Mouse (Mus musculus): ENCODE results near the gene Wipf1.

The Wipf1 gene

GRCm38 (mm10) chr2:73529356-73530330 is at the start of gene Wipf1:
Gene Wipf1, minus strand, starts transcription at chr2:73529734.
- DNase-seq: peak; percentile 73 to 78

- DNase-seq: no peak
Measured at GRCm38 (mm10) chr2:73579168-73579567, 49.6 kb upstream of the Wipf1 start.

GRCm38 (mm10) chr2:73574418-73574817 is 44.9 kb upstream of the Wipf1 start:
- DNase-seq: no peak

- no peak for DNase-seq
Measured at GRCm38 (mm10) chr2:73573556-73573955, 44.0 kb upstream of the Wipf1 start.

DNA sequence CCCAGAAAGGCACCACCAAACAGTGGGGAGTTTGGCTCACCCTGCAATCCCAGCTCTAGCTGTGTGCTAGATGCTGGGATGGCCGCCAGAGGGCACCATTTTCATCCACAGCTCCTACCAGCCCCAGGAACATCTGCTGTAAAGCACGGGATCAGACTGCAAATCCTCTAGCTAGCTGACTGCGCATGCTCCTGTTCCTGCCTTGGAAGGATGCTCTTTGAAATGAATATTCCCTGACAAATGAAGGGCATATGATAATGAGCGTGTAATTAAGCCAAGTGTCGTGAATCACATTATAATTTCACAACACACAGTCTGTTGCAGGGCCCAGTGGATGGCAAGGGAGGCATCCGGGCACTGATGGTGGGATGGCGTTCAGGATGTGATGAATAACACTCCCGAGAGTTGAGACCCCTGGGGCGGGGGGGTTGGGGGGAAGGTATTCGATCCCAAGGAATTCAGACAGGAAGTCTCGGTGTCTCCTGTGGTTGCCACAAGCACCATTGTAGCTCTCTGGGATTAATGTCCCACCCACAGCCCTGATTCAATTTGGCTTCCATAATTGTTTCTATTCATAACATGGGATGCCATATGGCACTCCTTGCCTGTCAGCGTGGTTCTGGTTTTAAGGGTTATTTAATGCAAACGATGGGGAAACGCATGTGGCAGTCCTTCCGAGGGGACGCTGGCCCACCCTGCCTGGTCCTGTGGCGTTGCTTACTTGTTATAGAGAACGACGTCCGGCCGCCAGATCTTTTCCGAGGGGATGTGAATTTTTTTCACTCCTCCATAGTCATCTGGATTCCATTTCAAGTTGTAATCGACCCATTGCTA is 43.2 kb upstream of the Wipf1 start:
- DNase-seq: peak; percentile 57 to 70

DNA sequence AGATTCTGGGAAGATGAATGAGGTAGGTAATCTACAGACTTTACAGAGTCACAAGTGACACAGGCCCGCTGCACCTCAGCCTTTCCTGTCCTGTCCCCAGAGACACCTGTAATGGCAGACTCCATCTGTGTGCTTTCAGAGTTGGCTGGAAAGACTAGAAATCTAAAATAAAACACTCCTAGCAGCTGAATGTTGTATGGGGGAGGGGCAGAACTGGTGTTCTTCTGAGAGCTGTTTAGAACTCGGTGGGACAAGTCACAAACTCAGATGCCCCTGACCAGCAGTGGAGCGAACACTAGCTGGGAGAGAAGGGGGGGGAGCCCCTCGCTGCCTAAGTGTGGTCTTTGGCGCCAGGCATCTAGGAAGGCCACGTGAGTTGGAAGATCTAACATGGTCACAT is 42.4 kb upstream of the Wipf1 start:
- no peak for DNase-seq

GRCm38 (mm10) chr2:73571304-73571703 is 41.8 kb upstream of the Wipf1 start:
- DNase-seq: no peak

DNA sequence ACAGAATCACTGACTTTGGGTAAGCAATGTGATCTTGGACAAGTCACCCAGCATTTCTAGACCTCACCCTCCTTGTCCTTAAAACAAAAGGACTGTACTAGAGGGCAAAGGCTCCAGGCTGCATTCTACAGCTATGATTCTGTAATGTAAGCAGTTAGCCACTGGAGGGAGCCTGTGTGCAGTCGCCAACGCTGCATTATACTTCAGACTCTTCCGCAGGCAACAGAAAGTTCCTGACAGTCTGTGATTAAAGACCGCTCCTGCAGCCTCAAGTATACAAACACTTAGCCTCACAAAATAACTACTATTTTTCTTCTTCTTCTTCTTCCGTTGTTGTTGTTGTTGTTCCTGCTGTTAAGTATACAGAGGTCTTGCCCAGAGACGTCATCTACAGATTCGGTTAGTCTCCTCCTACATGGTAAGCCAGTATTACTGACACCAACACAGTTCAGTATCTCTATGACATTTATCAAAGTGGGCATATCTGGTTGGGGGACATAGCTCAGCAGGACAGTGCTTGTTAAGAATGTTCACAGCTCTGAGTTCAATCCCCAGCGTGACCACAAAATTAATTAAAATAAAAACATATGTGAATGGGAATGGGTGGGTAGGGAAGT is 37.6 kb upstream of the Wipf1 start:
- peak; percentile 50 to 71 for DNase-seq

GRCm38 (mm10) chr2:73566162-73566561 is 36.6 kb upstream of the Wipf1 start:
- DNase-seq: peak; percentile 19 to 28

DNA sequence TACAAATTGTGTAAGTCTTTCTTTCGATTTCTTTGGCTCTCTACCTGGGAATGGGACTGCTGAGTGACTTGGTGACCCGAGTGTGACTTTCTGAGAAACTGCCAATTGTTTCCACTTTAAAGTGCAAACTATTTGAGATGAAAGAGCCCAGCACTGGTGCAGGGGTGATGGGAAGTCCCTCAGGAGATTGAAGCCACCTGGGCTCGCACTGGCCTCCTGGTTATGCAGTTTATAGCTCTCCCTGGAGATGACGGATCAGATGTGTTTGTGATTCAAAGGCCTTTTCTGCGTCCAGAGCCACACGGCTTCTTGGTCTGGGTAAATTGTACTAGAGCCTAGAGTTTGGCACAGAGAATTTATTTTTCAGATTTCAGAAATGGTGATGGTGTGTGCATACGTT is 34.2 kb upstream of the Wipf1 start:
- DNase-seq: no peak

GRCm38 (mm10) chr2:73562656-73563055 is 33.1 kb upstream of the Wipf1 start:
- no peak for DNase-seq

DNA sequence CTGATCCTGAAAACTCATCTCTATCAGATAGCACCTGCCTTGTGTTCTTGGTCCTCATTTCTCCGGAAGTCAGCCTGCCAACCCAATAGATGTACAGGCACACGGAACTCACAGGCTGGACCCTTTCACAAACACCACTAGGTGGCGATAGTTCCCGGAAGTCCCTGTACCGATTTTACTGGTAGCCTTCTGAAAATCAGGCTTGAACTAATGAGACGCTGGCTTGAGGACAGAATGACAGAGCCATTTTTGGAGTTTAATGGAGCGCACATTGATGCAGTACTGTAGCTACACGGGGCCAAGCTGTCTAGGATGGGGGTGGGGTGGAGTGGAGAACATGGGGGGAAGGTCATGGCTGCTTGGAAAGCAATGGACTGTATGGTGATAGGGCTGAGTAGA is 32.1 kb upstream of the Wipf1 start:
- peak in 1 of 2 experiments; percentile 14 for DNase-seq

DNA sequence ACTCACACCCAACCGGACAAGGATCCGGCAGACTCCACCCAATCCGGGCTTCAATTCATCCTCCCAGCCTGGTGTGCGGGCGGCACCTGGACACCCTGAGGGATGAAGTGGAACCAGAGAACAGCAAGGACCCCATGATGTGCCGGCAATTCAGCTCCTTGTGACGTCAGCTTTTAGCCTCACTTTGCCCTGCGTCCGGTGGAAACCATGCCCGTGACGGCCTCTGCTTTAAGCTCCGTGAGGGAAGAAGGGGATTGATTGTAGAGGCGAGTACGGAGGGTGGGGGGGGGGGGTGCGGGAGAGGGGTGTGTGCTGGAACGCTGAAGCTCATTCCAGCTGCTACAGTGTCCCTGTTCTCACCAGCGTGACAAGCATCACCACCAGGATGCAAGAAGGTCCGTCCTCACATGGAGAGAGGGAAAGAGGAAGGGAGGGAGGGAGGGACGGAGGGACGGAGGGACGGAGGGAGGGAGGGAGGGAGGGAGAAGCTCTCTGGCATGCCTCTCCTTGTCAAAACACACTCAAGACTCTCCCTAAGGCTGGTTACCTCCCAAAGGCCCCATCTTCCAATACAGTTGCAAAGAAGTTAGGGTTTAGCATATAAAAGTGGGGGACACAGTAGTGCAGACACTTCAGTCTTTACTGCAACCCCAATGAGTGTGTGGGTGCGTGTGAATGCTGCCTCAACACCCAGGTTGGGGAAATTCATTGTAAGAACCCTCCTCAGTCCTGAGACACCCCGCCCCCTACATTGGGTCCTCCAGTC is 31.5 kb upstream of the Wipf1 start:
- no peak for DNase-seq

DNA sequence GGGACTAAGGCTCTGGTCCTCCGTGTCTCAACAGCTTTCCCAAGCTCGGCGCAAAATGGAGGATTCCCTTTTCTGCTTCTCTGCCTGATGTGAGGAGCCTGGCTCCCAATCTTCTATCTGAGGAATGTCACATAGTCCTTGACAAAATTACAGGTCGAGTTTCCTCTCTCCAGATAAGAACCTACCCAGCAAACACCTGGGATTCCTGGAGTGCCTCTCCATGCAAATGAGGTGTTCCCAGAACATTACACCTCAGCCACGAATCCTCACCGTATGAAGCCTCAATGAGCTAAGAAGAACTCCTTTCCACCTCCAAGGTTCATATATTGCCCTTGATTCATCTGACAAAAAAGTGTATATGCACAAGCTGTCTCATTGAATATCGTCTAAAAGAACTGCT is 30.9 kb upstream of the Wipf1 start:
- DNase-seq: no peak

DNA sequence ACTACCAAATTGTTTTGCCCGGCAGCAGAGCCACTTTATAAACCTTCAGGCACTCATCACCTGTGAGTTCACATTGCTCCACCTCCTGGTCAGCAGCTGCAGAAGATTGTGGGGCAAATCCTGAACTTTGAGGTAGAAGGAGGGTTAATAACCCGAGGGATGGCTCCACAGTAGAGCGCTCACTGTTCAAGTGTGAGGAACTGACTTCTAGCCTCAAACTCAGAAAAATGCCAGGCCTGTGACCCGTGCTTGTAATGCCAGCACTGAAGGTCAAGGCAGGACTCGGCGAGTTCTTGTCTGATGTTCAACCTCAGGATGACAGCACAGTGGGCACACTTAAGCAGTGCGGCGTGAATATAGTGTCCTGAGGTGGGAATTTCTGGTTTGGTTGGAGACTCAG is 28.4 kb upstream of the Wipf1 start:
- peak; percentile 60 to 76 for DNase-seq

GRCm38 (mm10) chr2:73557061-73557460 is 27.5 kb upstream of the Wipf1 start:
- DNase-seq: peak; percentile 67 to 70

GRCm38 (mm10) chr2:73554389-73554788 is 24.9 kb upstream of the Wipf1 start:
- DNase-seq: no peak

- DNase-seq: peak in 1 of 2 experiments; percentile 39
Measured at GRCm38 (mm10) chr2:73552926-73553325, 23.4 kb upstream of the Wipf1 start.

DNA sequence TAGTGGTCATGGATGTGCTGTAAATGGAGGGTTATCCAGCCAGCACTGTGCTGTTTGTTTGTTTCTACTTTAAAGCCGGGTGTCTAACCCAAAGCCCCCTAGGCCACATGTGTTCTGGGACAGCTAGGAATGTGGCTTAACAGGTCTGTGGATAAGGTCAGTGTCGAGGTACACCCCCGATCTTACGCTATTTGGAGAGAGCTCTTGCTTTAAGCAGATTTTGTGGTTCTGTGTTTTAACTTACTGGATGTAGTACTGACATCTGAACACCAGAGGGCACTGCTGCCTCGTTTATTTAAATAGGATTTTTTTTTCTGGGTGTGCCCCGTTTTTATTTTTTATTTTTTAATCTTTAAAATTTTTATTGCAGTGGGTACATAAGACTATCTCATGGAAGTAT is 21.2 kb upstream of the Wipf1 start:
- DNase-seq: peak in 1 of 2 experiments; percentile 39

GRCm38 (mm10) chr2:73548542-73548941 is 19.0 kb upstream of the Wipf1 start:
- DNase-seq: no peak

- DNase-seq: no peak
Measured at GRCm38 (mm10) chr2:73547256-73547655, 17.7 kb upstream of the Wipf1 start.

DNA sequence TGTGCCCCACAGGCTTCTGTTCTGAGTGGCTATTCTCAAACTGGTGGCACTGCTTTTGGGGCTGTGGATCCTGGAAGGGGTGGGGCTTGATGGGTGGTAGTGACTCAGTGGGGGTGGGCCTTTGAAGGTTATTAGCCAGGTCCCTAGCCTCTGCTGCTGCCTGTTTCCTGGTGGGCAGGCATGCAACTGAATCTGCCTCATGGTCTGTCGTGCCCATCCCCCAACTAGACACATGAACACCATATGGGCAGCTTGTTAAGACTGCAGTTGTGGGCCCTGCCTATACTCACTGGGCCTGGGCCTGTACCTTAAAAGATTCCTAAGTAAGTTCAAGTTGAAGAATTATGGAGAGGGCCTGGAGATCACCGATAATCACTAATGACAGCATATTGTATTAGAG is 16.0 kb upstream of the Wipf1 start:
- DNase-seq: no peak
